Mouse (Mus musculus): ENCODE measurements around the gene Lrrk1. TPM values are rescaled to one million over a fixed set of nuclear protein-coding genes. Genes with fewer than 3 reads are reported as not detected.
"Not testable (repeated sequence)": the region's sequence is repeated elsewhere in the genome, so short reads cannot be mapped to it uniquely, and the experiment has no call there.

Gene Lrrk1
- total RNA-seq, 4 experiments from 2014 or later, result 15.9 to 27.3 (median 21.8) TPM

- DNase-seq, result no peak
These were observed 165.5 kb downstream of the Lrrk1 start for GRCm38 (mm10) chr7:66222621-66223091.

GRCm38 (mm10) chr7:66219794-66220227 lies 168.3 kb downstream of the Lrrk1 start:
- no peak for DNase-seq

GRCm38 (mm10) chr7:66219028-66219793 lies 168.9 kb downstream of the Lrrk1 start:
- no peak for DNase-seq

- no peak for DNase-seq
These were observed 169.7 kb downstream of the Lrrk1 start for GRCm38 (mm10) chr7:66218193-66219014.

- DNase-seq, result no peak
These were observed 170.5 kb downstream of the Lrrk1 start for GRCm38 (mm10) chr7:66217531-66218094.

- DNase-seq, result no peak
These were observed 171.1 kb downstream of the Lrrk1 start for GRCm38 (mm10) chr7:66217011-66217410.

GRCm38 (mm10) chr7:66215911-66216310 lies 172.2 kb downstream of the Lrrk1 start:
- no peak for DNase-seq

- DNase-seq, result no peak
These were observed 173.7 kb downstream of the Lrrk1 start for GRCm38 (mm10) chr7:66214477-66214876.

GRCm38 (mm10) chr7:66212887-66213286 lies 175.3 kb downstream of the Lrrk1 start:
- DNase-seq, result no peak

GRCm38 (mm10) chr7:66209920-66210319 lies 178.2 kb downstream of the Lrrk1 start:
- DNase-seq, result no peak

GRCm38 (mm10) chr7:66201657-66202056 lies 186.5 kb downstream of the Lrrk1 start:
- DNase-seq, result no peak

GRCm38 (mm10) chr7:66200791-66201450 lies 187.2 kb downstream of the Lrrk1 start:
- DNase-seq, result no peak

GRCm38 (mm10) chr7:66200383-66200782 lies 187.8 kb downstream of the Lrrk1 start:
- no peak for DNase-seq

GRCm38 (mm10) chr7:66199391-66199831 lies 188.7 kb downstream of the Lrrk1 start:
- peak; percentile 52 for DNase-seq

GRCm38 (mm10) chr7:66198416-66198815 lies 189.7 kb downstream of the Lrrk1 start:
- DNase-seq, result no peak

- no peak for DNase-seq
These were observed 191.3 kb downstream of the Lrrk1 start for GRCm38 (mm10) chr7:66196609-66197445.

GRCm38 (mm10) chr7:66195881-66196280 lies 192.3 kb downstream of the Lrrk1 start:
- no peak for DNase-seq

- DNase-seq, result no peak
These were observed 193.6 kb downstream of the Lrrk1 start for GRCm38 (mm10) chr7:66194511-66194910.

- not testable (repeated sequence) for DNase-seq
These were observed 197.8 kb downstream of the Lrrk1 start for GRCm38 (mm10) chr7:66190385-66190784.

GRCm38 (mm10) chr7:66187581-66188231 lies 200.4 kb downstream of the Lrrk1 start:
- DNase-seq, result no peak

GRCm38 (mm10) chr7:66185370-66185769 lies 202.8 kb downstream of the Lrrk1 start:
- no peak for DNase-seq
